ENCODE assay signal across 16 mouse cellular contexts in genomic region chr16:32934470-32934869, GRCm38 (mm10). TPM values are rescaled to one million over a fixed set of nuclear protein-coding genes. Genes with fewer than 3 reads are reported as not detected.
DNase-seq lines count a peak whose midpoint lies in the region; ATAC-seq and TF ChIP-seq lines count a peak whose summit lies in the region.
"Had no signal": no experiment of that assay in that cellular context is flagged by ENCODE, and none has a peak within 500 bp of the region (broad histone marks: within the 10 kb centered on the region; RNA-seq: fewer than 3 reads in every experiment).

No protein-coding gene starts in this region.

- H3K4me2 ChIP-seq in kidney, embryonic 14.5 days (replicated peaks; ENCODE audit: low read depth, low read length) = no peak overlapping the region
- H3K4me2 ChIP-seq in hindbrain, postnatal 0 days (ENCODE audit: low read depth, low read length) = no peak overlapping the region
- H3K4me2 ChIP-seq: hindbrain, embryonic 14.5 days; limb, embryonic 12.5 days had no signal

- H3K9me3 ChIP-seq in kidney, embryonic 14.5 days (ENCODE audit: control insufficient read depth, low read length) = no peaks in the 10 kb centered on the region
- H3K9me3 ChIP-seq in hindbrain, postnatal 0 days (ENCODE audit: low read length) = no peaks in the 10 kb centered on the region
- H3K9me3 ChIP-seq: limb, embryonic 12.5 days had no signal

- no peak for TF ChIP-seq POLR2A in kidney, adult 2 months (IDR thresholded peaks at IDR 0.05; ENCODE audit: low read depth, low read length)

- no peak for TF ChIP-seq CTCF in kidney, adult 2 months (conservative IDR thresholded peaks at IDR 0.05; ENCODE audit: insufficient read depth, insufficient read length, low read depth, low read length)
- no peak for TF ChIP-seq CTCF in hindbrain, postnatal 0 days (IDR thresholded peaks at IDR 0.05; ENCODE audit: low read depth)

- H3K27me3 ChIP-seq in kidney, adult 2 months (replicated peaks; ENCODE audit: control insufficient read depth, insufficient read depth, low read length) = no peaks in the 10 kb centered on the region
- H3K27me3 ChIP-seq in kidney, embryonic 14.5 days (ENCODE audit: control insufficient read depth, insufficient read depth, low read length) = no peaks in the 10 kb centered on the region
- H3K27me3 ChIP-seq in splenic B cell, adult 2 months (ENCODE audit: control insufficient read depth, insufficient read depth, low read length, poor library complexity, severe bottlenecking) = no peaks in the 10 kb centered on the region
- H3K27me3 ChIP-seq in hindbrain, postnatal 0 days (ENCODE audit: insufficient read depth, low read length) = no peaks in the 10 kb centered on the region
- H3K27me3 ChIP-seq: limb, embryonic 12.5 days had no signal

- no peak overlapping the region for H3K9ac ChIP-seq in kidney, embryonic 14.5 days (ENCODE audit: low read depth, low read length)
- no peak overlapping the region for H3K9ac ChIP-seq in hindbrain, postnatal 0 days (replicated peaks; ENCODE audit: low read length)
- H3K9ac ChIP-seq: hindbrain, embryonic 14.5 days; limb, embryonic 12.5 days; liver, postnatal 0 days had no signal

- peaks cover 22% of the 10 kb centered on the region for H3K4me1 ChIP-seq in kidney, adult 2 months (ENCODE audit: control insufficient read depth, insufficient read depth, low read length)
- H3K4me1 ChIP-seq in kidney, embryonic 14.5 days (ENCODE audit: control insufficient read depth, insufficient read depth, low read length) = no peaks in the 10 kb centered on the region
- H3K4me1 ChIP-seq in hindbrain, postnatal 0 days (ENCODE audit: insufficient read depth, low read length) = no peaks in the 10 kb centered on the region

- no peak overlapping the region for H3K4me3 ChIP-seq in kidney, adult 2 months (ENCODE audit: insufficient read depth, low read depth, low read length)
- H3K4me3 ChIP-seq in kidney, embryonic 14.5 days (ENCODE audit: low read length) = no peak overlapping the region
- H3K4me3 ChIP-seq in hindbrain, postnatal 0 days (ENCODE audit: low read length) = no peak overlapping the region
- H3K4me3 ChIP-seq: limb, embryonic 12.5 days had no signal

- DNase-seq in kidney, adult 2 months = peak; percentile 73
- peak; percentile 49 for DNase-seq in right cerebral cortex, adult 18-20 months
- DNase-seq in right cerebral cortex, postnatal 10 days (ENCODE audit: low spot score in 2 of 2) = no peak
- peak; percentile 68 for DNase-seq in brain, adult 2 months (ENCODE audit: low read depth, low spot score)
- peak; percentile 64 for DNase-seq in splenic B cell, adult 2 months (ENCODE audit: low read depth, low spot score)
- no peak for DNase-seq in hindbrain, postnatal 0 days (ENCODE audit: low spot score)
- DNase-seq in spleen, postnatal 10 days (ENCODE audit: low spot score in 2 of 2) = no peak
- DNase-seq: adrenal gland, postnatal 10 days; kidney, postnatal 14 days; liver, postnatal 0 days; right cerebral cortex, postnatal 4 days; thymus, postnatal 14 days had no signal

- no peaks in the 10 kb centered on the region for H3K36me3 ChIP-seq in kidney, adult 2 months (ENCODE audit: control insufficient read depth, insufficient read depth, low read length)
- no peaks in the 10 kb centered on the region for H3K36me3 ChIP-seq in kidney, embryonic 14.5 days (ENCODE audit: control insufficient read depth, insufficient read depth, low read length)
- H3K36me3 ChIP-seq in splenic B cell, adult 2 months (ENCODE audit: control insufficient read depth, insufficient read depth, low read length, poor library complexity, severe bottlenecking) = no peaks in the 10 kb centered on the region
- H3K36me3 ChIP-seq in hindbrain, postnatal 0 days (ENCODE audit: insufficient read depth, low read length) = no peaks in the 10 kb centered on the region
- H3K36me3 ChIP-seq: limb, embryonic 12.5 days had no signal

- 35% methylated on average over 2 of the region's 2 CpGs for WGBS in kidney, adult 2 months
- WGBS in kidney, embryonic 14.5 days = 72% methylated on average over 2 of the region's 2 CpGs
- 63% methylated on average over 2 of the region's 2 CpGs for WGBS in hindbrain, postnatal 0 days

- ATAC-seq in kidney, embryonic 14.5 days (ENCODE audit: low FRiP score, low TSS enrichment) = no peak
- no peak for ATAC-seq in hindbrain, postnatal 0 days
- ATAC-seq: forebrain, embryonic 16.5 days; liver, postnatal 0 days had no signal

- H3K27ac ChIP-seq in kidney, adult 2 months (ENCODE audit: insufficient read depth, low read depth, low read length) = no peak overlapping the region
- no peak overlapping the region for H3K27ac ChIP-seq in kidney, embryonic 14.5 days (ENCODE audit: low read depth, low read length)
- H3K27ac ChIP-seq in hindbrain, postnatal 0 days = no peak overlapping the region
- H3K27ac ChIP-seq: hindbrain, embryonic 14.5 days; limb, embryonic 12.5 days had no signal

RNA-seq across cellular contexts. Expression of gene Lrch3, which starts 20.6 kb away (rescaled TPM):
- 20.6 and 21.0 TPM in 2 replicates for polyA plus RNA-seq in kidney, adult 2 months (2012; rRNA removed)
- polyA plus RNA-seq in kidney, embryonic 14.5 days (2014; fragmentation: Nextera tagmentation; extraction: Ambion mirVana) = 19.7 and 32.7 TPM in 2 replicates
- 28.0 and 44.3 TPM in 2 replicates for total RNA-seq in hindbrain, postnatal 0 days (2014; rRNA removed)
- 26.7 and 27.4 TPM in 2 replicates for polyA plus RNA-seq in hindbrain, postnatal 0 days (2015; fragmentation: Nextera tagmentation; extraction: Ambion mirVana)

RNA-seq across cellular contexts. Expression of gene Rubcn, which starts 56.9 kb away (rescaled TPM):
- 36.9 and 38.9 TPM in 2 replicates for polyA plus RNA-seq in kidney, adult 2 months (2012; rRNA removed)
- 12.1 and 15.2 TPM in 2 replicates for polyA plus RNA-seq in kidney, embryonic 14.5 days (2014; fragmentation: Nextera tagmentation; extraction: Ambion mirVana)
- 74.2 and 89.7 TPM in 2 replicates for total RNA-seq in hindbrain, postnatal 0 days (2014; rRNA removed)
- polyA plus RNA-seq in hindbrain, postnatal 0 days (2015; fragmentation: Nextera tagmentation; extraction: Ambion mirVana) = 21.6 and 21.7 TPM in 2 replicates

RNA-seq across cellular contexts. Expression of gene Fyttd1, which starts 57.2 kb away (rescaled TPM):
- 6.2 and 9.0 TPM in 2 replicates for polyA plus RNA-seq in kidney, adult 2 months (2012; rRNA removed)
- 119 and 155 TPM in 2 replicates for polyA plus RNA-seq in kidney, embryonic 14.5 days (2014; fragmentation: Nextera tagmentation; extraction: Ambion mirVana)
- total RNA-seq in hindbrain, postnatal 0 days (2014; rRNA removed) = 51.0 and 78.1 TPM in 2 replicates
- polyA plus RNA-seq in hindbrain, postnatal 0 days (2015; fragmentation: Nextera tagmentation; extraction: Ambion mirVana) = 120 and 127 TPM in 2 replicates

Comparison
In these comparisons a context has a peak if more than half of its experiments do, and no peak if none do; other contexts are left out.
1. DNase-seq: peak in kidney, adult 2 months (single experiment), right cerebral cortex, adult 18-20 months (single experiment), brain, adult 2 months (single experiment) and splenic B cell, adult 2 months (single experiment); none in right cerebral cortex, postnatal 10 days (0 of 2), hindbrain, postnatal 0 days (single experiment) and spleen, postnatal 10 days (0 of 2).
2. RNA of gene Fyttd1, which starts 57.2 kb away (polyA plus RNA-seq): 119 to 155 TPM in kidney, embryonic 14.5 days and 120 to 127 TPM in hindbrain, postnatal 0 days; 6.2 to 9.0 TPM in kidney, adult 2 months; every median in the first group is over 10 times any median in the second.